Mouse (Mus musculus) bone marrow, adult 2 months (tissue): ENCODE measurements around the gene Mrpl58.

Experiments used
- CTCF ChIP-seq: fragments of 200-500 bp; IDR thresholded peaks from 2 replicates; pipeline ENCODE4 v1.5.1; 2011; ENCODE audit warnings: low read length, control low read depth; ENCODE audit not compliant: control insufficient read depth, insufficient read depth
- POLR2A ChIP-seq: fragments of 200-500 bp; IDR thresholded peaks from 2 replicates; pipeline ENCODE4 v1.6.1; 2011; ENCODE audit warnings: low read depth, mild to moderate bottlenecking, control low read depth, low read length, borderline replicate concordance; ENCODE audit not compliant: control insufficient read depth

DNA sequence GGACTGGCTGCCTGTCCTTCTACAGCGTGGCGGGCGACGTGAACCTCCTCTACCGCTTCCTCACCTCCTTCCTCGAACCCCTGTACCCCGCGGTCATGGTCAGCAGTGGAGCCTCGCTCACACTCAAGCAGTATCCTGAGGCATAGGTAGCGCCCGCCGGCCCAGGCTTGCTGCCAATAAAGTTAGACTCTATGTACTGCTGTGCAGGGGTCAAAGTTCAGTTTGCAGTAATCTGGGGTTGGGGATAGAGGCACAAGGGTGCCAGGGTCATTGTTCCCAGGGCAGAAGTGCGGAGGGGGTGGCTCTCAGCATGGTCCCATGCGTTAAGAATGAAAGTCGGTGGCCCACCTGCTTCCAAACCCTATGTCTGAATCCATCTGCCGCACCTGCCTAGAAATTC is 44.5 kb downstream of the Mrpl58 start:
- no peak for TF ChIP-seq POLR2A
- no peak for TF ChIP-seq CTCF
